Mouse (Mus musculus) erythroblast, embryonic 14.5 days (primary cell): ENCODE measurements around the gene Kdm4b. TPM values are rescaled to one million over a fixed set of nuclear protein-coding genes. Genes with fewer than 3 reads are reported as not detected.
A peak's percentile ranks its signal among the peaks of the same experiment; 100 is the strongest.

Experiments
- H3K27me3 ChIP-seq: 2 replicates; pipeline ENCODE4 v1.6.1; 2012; ENCODE audit warnings: inconsistent platforms; ENCODE audit not compliant: control insufficient read depth
- H3K36me3 ChIP-seq: 2 replicates; pipeline ENCODE4 v1.6.1; 2012; ENCODE audit warnings: mild to moderate bottlenecking, inconsistent platforms; ENCODE audit not compliant: control insufficient read depth
- H3K4me1 ChIP-seq: 2 replicates; pipeline ENCODE4 v1.6.1; 2012; ENCODE audit warnings: inconsistent platforms; ENCODE audit not compliant: control insufficient read depth
- H3K4me3 ChIP-seq: replicated peaks from 2 replicates; pipeline ENCODE3; 2012; ENCODE audit warnings: moderate library complexity, mild to moderate bottlenecking, inconsistent platforms
- H3K9me3 ChIP-seq: 2 replicates; pipeline ENCODE4 v1.6.1; 2012; ENCODE audit warnings: low read length, inconsistent platforms, mixed read lengths; ENCODE audit not compliant: control insufficient read depth
- GATA1 ChIP-seq: IDR thresholded peaks from 2 replicates; pipeline ENCODE4 v1.6.1; 2012; ENCODE audit warnings: low read length, inconsistent platforms, mixed read lengths
- TAL1 ChIP-seq: IDR thresholded peaks from 3 replicates; pipeline ENCODE4 v1.6.1; 2012; ENCODE audit warnings: low read length, inconsistent platforms, mixed read lengths
- polyA plus RNA-seq: library from polyadenylated mRNA; stranded (reverse); fragments of >175 nt; gene quantifications from 2 replicates; pipeline ENCODE4 v1.2.3, GENCODE M21; 2012

The Kdm4b gene
- polyA plus RNA-seq, 1 experiment = 1.1 TPM

DNA sequence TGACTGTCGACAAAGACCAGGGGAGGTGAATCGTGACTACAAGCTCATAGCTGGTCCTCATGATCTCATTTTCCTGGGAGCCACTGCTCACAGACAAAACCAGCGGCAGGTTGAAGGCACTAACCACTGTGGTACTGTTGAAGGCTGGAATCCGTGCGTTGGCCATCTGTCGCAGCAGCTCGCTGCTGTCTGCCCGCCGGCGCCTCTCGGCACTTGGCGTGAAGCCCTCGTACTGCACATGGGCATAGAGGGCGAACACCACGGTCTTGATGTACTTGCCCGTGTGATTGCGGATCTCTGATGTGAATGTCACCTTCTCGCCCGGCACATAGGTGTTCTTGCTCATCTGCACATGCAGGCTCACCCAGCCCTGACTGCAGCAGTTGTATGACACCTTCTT is 31.6 kb upstream of the Kdm4b start:
- TF ChIP-seq TAL1 (no peak), GATA1 (no peak)

GRCm38 (mm10) chr17:56296201-56296600 is 29.7 kb upstream of the Kdm4b start:
- no peaks in the 10 kb centered on the region for H3K9me3 ChIP-seq
- H3K27me3 ChIP-seq = peaks cover 10% of the 10 kb centered on the region
- no peak for TF ChIP-seq GATA1
- TF ChIP-seq TAL1 = no peak
- H3K4me3 ChIP-seq = no peak overlapping the region
- H3K4me1 ChIP-seq = peaks cover 19% of the 10 kb centered on the region
- no peaks in the 10 kb centered on the region for H3K36me3 ChIP-seq

More for the DNA sequence above, 31.6 kb upstream of the Kdm4b start:
- Histone ChIP-seq H3K36me3 (no peaks in the 10 kb centered on the region), H3K4me1 (peaks cover 38% of the 10 kb centered on the region), H3K4me3 (no peak overlapping the region), H3K9me3 (no peaks in the 10 kb centered on the region), H3K27me3 (peaks cover 6% of the 10 kb centered on the region)

GRCm38 (mm10) chr17:56298238-56298637 is 27.6 kb upstream of the Kdm4b start:
- TF ChIP-seq TAL1 (no peak), GATA1 (no peak)

GRCm38 (mm10) chr17:56300186-56300585 is 25.7 kb upstream of the Kdm4b start, which contains the start of gene Arrdc5:
Arrdc5 (minus strand) TSS chr17:56300286.
- Histone ChIP-seq H3K4me1 (peaks cover 31% of the 10 kb centered on the region), H3K4me3 (no peak within 1 kb of the TSS), H3K9me3 (no peaks in the 10 kb centered on the region), H3K36me3 (peaks cover 10% of the 10 kb centered on the region), H3K27me3 (peaks cover 10% of the 10 kb centered on the region)
- TF ChIP-seq GATA1 (no peak), TAL1 (no peak)

More at GRCm38 (mm10) chr17:56298238-56298637, 27.6 kb upstream of the Kdm4b start:
- peaks cover 17% of the 10 kb centered on the region for H3K4me1 ChIP-seq
- H3K4me3 ChIP-seq = no peak overlapping the region
- no peaks in the 10 kb centered on the region; the same call in 1 of the 2 replicates for H3K36me3 ChIP-seq
- H3K9me3 ChIP-seq = no peaks in the 10 kb centered on the region
- H3K27me3 ChIP-seq = peaks cover 10% of the 10 kb centered on the region

DNA sequence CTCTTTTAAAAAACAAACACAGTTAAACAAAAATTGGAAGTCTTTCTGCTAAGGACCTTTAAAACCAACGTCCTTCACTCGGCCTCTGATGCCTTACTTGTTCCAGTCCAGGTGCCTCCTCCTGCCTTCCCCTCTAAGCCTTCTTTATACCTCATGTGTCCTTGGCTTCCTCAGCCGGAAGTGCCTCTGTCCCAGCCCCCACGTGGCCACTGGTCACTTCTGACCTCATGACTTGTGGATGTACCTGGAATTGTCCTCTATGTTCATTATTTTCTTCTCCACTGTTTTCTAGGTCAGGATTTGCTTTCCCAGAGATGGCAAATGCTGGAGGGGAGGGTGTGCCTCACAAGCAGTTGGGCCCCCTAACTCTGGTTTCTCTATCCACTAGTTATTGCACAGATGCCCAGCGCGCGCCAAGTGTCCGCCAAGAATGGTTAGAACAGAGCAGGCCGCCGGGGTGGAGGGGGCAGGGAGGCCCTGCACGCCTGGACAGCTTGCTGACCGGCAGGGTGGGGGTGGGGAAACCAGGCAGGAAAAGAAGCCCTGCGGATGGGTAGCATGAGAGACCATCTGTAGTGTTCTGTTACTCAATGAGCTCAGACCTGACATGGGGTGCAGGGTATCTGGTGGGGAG is 23.4 kb upstream of the Kdm4b start:
- TF ChIP-seq GATA1 = no peak
- no peak for TF ChIP-seq TAL1
- Histone ChIP-seq H3K4me1 (peaks cover 54% of the 10 kb centered on the region), H3K9me3 (no peaks in the 10 kb centered on the region), H3K27me3 (peaks cover 10% of the 10 kb centered on the region), H3K36me3 (peaks cover 33% of the 10 kb centered on the region), H3K4me3 (peak overlapping the region; percentile 74)

GRCm38 (mm10) chr17:56303160-56303846 is 22.6 kb upstream of the Kdm4b start, which contains the start of gene Uhrf1:
Uhrf1 (plus strand) TSS chr17:56303321.
- Histone ChIP-seq H3K4me1 (peaks cover 60% of the 10 kb centered on the region), H3K9me3 (no peaks in the 10 kb centered on the region), H3K4me3 (peak within 1 kb of the TSS; percentile 74), H3K27me3 (peaks cover 8% of the 10 kb centered on the region), H3K36me3 (peaks cover 41% of the 10 kb centered on the region)
- TF ChIP-seq TAL1 (no peak), GATA1 (no peak)

DNA sequence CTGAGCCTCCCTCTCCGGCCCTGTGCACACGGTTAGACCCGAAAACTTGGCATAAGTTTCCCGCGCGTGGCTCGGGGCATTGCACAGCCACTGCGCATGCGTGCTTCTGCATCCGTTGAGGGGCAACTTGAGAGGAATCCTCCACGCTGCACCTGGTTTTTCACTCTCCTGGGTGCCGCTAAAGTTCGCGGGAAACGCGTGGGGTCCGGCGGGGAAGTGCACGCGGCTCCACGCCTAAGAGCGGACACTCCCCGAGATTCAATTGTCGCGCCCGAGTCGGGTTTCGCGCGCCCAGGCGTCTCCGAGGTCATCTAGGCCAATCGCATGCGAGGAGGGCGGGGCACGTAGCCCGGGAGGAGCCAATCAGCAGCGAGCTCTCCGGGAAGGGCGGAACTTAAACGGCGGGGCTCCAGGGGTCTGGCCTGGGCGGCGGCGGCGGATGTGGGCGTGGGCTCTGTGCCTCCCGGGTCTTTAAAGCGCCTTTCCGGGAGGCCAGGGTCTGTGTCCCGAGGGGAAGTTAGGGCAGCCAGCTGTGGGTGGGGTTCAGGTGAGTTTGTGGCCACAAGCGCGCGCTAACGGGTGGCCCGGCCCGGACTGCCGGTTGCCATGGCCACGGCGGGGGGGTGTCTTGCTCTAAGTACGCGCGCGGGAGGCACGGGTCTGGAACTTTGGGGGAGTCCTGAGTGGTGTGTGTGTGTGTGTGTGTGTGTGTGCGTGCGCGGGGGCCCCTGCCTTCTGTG is 21.8 kb upstream of the Kdm4b start:
- Histone ChIP-seq H3K4me3 (peak overlapping the region; percentile 74), H3K9me3 (no peaks in the 10 kb centered on the region), H3K27me3 (peaks cover 5% of the 10 kb centered on the region), H3K36me3 (peaks cover 48% of the 10 kb centered on the region), H3K4me1 (peaks cover 67% of the 10 kb centered on the region)
- TF ChIP-seq TAL1 (no peak), GATA1 (no peak)

GRCm38 (mm10) chr17:56304718-56305117 is 21.1 kb upstream of the Kdm4b start:
- Histone ChIP-seq H3K36me3 (peaks cover 55% of the 10 kb centered on the region), H3K4me3 (peak overlapping the region; percentile 74), H3K27me3 (peaks cover 4% of the 10 kb centered on the region; the same call in 1 of the 2 replicates), H3K9me3 (no peaks in the 10 kb centered on the region), H3K4me1 (peaks cover 72% of the 10 kb centered on the region)
- TF ChIP-seq GATA1 (no peak), TAL1 (no peak)

GRCm38 (mm10) chr17:56305156-56305555 is 20.7 kb upstream of the Kdm4b start:
- Histone ChIP-seq H3K36me3 (peaks cover 60% of the 10 kb centered on the region), H3K27me3 (peaks cover 1% of the 10 kb centered on the region; the same call in 1 of the 2 replicates), H3K4me3 (peak overlapping the region; percentile 74), H3K4me1 (peaks cover 74% of the 10 kb centered on the region), H3K9me3 (no peaks in the 10 kb centered on the region)
- TF ChIP-seq TAL1 (no peak), GATA1 (no peak)
